Mouse (Mus musculus): ENCODE measurements around the gene Cyb5r1. TPM values are rescaled to one million over a fixed set of nuclear protein-coding genes. Genes with fewer than 3 reads are reported as not detected.
A peak's percentile ranks its signal among the peaks of the same experiment; 100 is the strongest.

The Cyb5r1 gene
- polyA plus RNA-seq, 1 experiment, result 56.8 TPM

GRCm38 (mm10) chr1:134368777-134369337 lies 36.5 kb upstream of the Cyb5r1 start:
- Histone ChIP-seq H3K36me3 (ENCODE audit: control insufficient read depth, insufficient read depth, low read length) (no peaks in the 10 kb centered on the region), H3K4me1 (ENCODE audit: control insufficient read depth, insufficient read depth, low read length) (no peaks in the 10 kb centered on the region), H3K4me3 (ENCODE audit: insufficient read depth, low read depth, low read length) (no peak overlapping the region), H3K27ac (ENCODE audit: insufficient read depth, low read depth, low read length) (no peak overlapping the region), H3K27me3 (replicated peaks; ENCODE audit: control insufficient read depth, insufficient read depth, low read length) (no peaks in the 10 kb centered on the region)
- TF ChIP-seq CTCF (conservative IDR thresholded peaks at IDR 0.05; ENCODE audit: insufficient read depth, insufficient read length, low read depth, low read length) (peak; percentile 61), POLR2A (IDR thresholded peaks at IDR 0.05; ENCODE audit: low read depth, low read length) (no peak)
- peak; percentile 75 for DNase-seq
- WGBS, result 41% methylated on average over 9 of the region's 9 CpGs

GRCm38 (mm10) chr1:134374124-134374523 lies 31.2 kb upstream of the Cyb5r1 start:
- no peak overlapping the region for H3K27ac ChIP-seq (ENCODE audit: insufficient read depth, low read depth, low read length)
- no peaks in the 10 kb centered on the region for H3K4me1 ChIP-seq (ENCODE audit: control insufficient read depth, insufficient read depth, low read length)
- no peak for TF ChIP-seq POLR2A (IDR thresholded peaks at IDR 0.05; ENCODE audit: low read depth, low read length)
- TF ChIP-seq CTCF (conservative IDR thresholded peaks at IDR 0.05; ENCODE audit: insufficient read depth, insufficient read length, low read depth, low read length), result no peak
- H3K36me3 ChIP-seq (ENCODE audit: control insufficient read depth, insufficient read depth, low read length), result no peaks in the 10 kb centered on the region
- H3K4me3 ChIP-seq (ENCODE audit: insufficient read depth, low read depth, low read length), result no peak overlapping the region
- DNase-seq, result no peak
- H3K27me3 ChIP-seq (replicated peaks; ENCODE audit: control insufficient read depth, insufficient read depth, low read length), result no peaks in the 10 kb centered on the region
- 43% methylated on average over 2 of the region's 2 CpGs for WGBS

GRCm38 (mm10) chr1:134381051-134381450 lies 24.3 kb upstream of the Cyb5r1 start:
- H3K4me3 ChIP-seq (ENCODE audit: insufficient read depth, low read depth, low read length), result no peak overlapping the region
- H3K36me3 ChIP-seq (ENCODE audit: control insufficient read depth, insufficient read depth, low read length), result no peaks in the 10 kb centered on the region
- no peaks in the 10 kb centered on the region for H3K27me3 ChIP-seq (replicated peaks; ENCODE audit: control insufficient read depth, insufficient read depth, low read length)
- TF ChIP-seq CTCF (conservative IDR thresholded peaks at IDR 0.05; ENCODE audit: insufficient read depth, insufficient read length, low read depth, low read length) (no peak), POLR2A (IDR thresholded peaks at IDR 0.05; ENCODE audit: low read depth, low read length) (no peak)
- no peaks in the 10 kb centered on the region for H3K4me1 ChIP-seq (ENCODE audit: control insufficient read depth, insufficient read depth, low read length)
- DNase-seq, result no peak
- no peak overlapping the region for H3K27ac ChIP-seq (ENCODE audit: insufficient read depth, low read depth, low read length)
- WGBS, result 73% methylated on average over 2 of the region's 2 CpGs

DNA sequence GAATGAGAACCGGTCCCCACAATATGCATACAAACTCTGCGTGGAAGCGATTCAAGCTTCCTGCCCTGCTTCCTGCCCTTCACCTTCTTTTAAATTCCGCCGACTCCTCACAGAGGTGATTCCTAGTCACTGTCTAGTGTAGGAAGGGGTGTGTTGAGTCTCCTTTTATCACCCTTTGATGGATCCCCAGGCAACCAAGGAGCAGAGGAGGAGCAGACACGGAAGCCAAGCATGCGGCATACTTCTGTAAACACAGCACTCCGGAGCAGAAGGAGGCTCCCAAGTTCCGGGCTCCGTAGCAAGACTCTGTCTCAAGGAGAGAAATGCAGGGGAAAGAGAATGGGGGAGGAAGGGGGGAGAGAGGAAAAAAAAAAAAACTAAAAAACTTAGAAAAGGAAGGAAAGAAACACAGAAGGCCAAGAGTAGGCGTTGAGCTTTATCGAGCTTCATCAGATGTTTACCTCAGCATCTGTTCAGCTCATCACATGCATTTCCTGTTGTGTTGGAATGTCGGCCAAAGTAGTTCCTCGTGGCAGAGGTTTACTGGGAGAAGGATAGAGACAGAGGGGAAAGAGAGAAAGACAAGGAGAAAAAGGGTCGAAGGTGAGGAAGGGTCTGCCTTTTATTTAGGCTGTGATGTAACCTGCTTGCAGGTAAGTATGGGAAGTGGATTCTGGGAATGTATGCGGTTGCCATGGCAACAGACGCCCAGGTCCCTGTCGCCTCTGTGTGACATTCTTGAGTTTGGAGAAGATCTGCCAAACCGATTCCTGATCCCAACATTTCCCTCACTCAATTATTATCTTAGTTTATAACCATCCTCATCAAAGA lies 23.3 kb upstream of the Cyb5r1 start:
- no peaks in the 10 kb centered on the region for H3K4me1 ChIP-seq (ENCODE audit: control insufficient read depth, insufficient read depth, low read length)
- peak overlapping the region; percentile 9; the same call in 1 of the 2 replicates for H3K4me3 ChIP-seq (ENCODE audit: insufficient read depth, low read depth, low read length)
- DNase-seq, result no peak
- H3K36me3 ChIP-seq (ENCODE audit: control insufficient read depth, insufficient read depth, low read length), result no peaks in the 10 kb centered on the region
- no peaks in the 10 kb centered on the region for H3K27me3 ChIP-seq (replicated peaks; ENCODE audit: control insufficient read depth, insufficient read depth, low read length)
- no peak overlapping the region for H3K27ac ChIP-seq (ENCODE audit: insufficient read depth, low read depth, low read length)
- TF ChIP-seq POLR2A (IDR thresholded peaks at IDR 0.05; ENCODE audit: low read depth, low read length), result no peak
- TF ChIP-seq CTCF (conservative IDR thresholded peaks at IDR 0.05; ENCODE audit: insufficient read depth, insufficient read length, low read depth, low read length), result no peak
- WGBS, result 6% methylated on average over 19 of the region's 19 CpGs

DNA sequence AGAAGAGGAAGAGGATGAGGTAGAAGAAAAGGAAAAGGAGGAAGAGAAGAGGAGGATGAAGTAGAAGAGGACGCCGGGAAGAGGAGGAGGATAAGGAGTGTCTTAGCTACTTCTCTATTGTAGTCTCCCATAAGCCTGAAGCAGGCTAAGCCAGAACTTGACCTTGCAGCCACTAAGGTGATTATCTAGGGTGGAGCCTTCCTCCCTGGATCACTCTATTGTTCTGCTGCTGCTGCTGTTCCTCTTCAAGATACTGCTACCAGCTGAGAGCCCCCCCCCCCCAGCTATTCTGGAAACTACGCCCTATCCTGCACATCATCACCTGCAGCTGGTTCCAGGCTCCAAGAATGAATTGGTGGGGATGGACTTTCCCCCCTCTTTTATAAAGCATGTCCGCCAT lies 20.8 kb upstream of the Cyb5r1 start:
- DNase-seq, result no peak
- no peak overlapping the region for H3K27ac ChIP-seq (ENCODE audit: insufficient read depth, low read depth, low read length)
- TF ChIP-seq POLR2A (IDR thresholded peaks at IDR 0.05; ENCODE audit: low read depth, low read length) (no peak), CTCF (conservative IDR thresholded peaks at IDR 0.05; ENCODE audit: insufficient read depth, insufficient read length, low read depth, low read length) (no peak)
- 79% methylated on average over 4 of the region's 4 CpGs for whole genome bisulfite sequencing
- no peak overlapping the region for H3K4me3 ChIP-seq (ENCODE audit: insufficient read depth, low read depth, low read length)
- no peaks in the 10 kb centered on the region for H3K27me3 ChIP-seq (replicated peaks; ENCODE audit: control insufficient read depth, insufficient read depth, low read length)
- no peaks in the 10 kb centered on the region for H3K4me1 ChIP-seq (ENCODE audit: control insufficient read depth, insufficient read depth, low read length)
- H3K36me3 ChIP-seq (ENCODE audit: control insufficient read depth, insufficient read depth, low read length), result no peaks in the 10 kb centered on the region

- DNase-seq, result no peak
- no peak overlapping the region for H3K27ac ChIP-seq (ENCODE audit: insufficient read depth, low read depth, low read length)
- no peaks in the 10 kb centered on the region for H3K27me3 ChIP-seq (replicated peaks; ENCODE audit: control insufficient read depth, insufficient read depth, low read length)
- no peak overlapping the region for H3K4me3 ChIP-seq (ENCODE audit: insufficient read depth, low read depth, low read length)
- H3K36me3 ChIP-seq (ENCODE audit: control insufficient read depth, insufficient read depth, low read length), result no peaks in the 10 kb centered on the region
- TF ChIP-seq POLR2A (IDR thresholded peaks at IDR 0.05; ENCODE audit: low read depth, low read length), result no peak
- TF ChIP-seq CTCF (conservative IDR thresholded peaks at IDR 0.05; ENCODE audit: insufficient read depth, insufficient read length, low read depth, low read length), result no peak
- H3K4me1 ChIP-seq (ENCODE audit: control insufficient read depth, insufficient read depth, low read length), result no peaks in the 10 kb centered on the region
Measured at GRCm38 (mm10) chr1:134385176-134385575, 20.2 kb upstream of the Cyb5r1 start.

- Histone ChIP-seq H3K27me3 (replicated peaks; ENCODE audit: control insufficient read depth, insufficient read depth, low read length) (no peaks in the 10 kb centered on the region), H3K4me1 (ENCODE audit: control insufficient read depth, insufficient read depth, low read length) (no peaks in the 10 kb centered on the region), H3K36me3 (ENCODE audit: control insufficient read depth, insufficient read depth, low read length) (no peaks in the 10 kb centered on the region), H3K27ac (ENCODE audit: insufficient read depth, low read depth, low read length) (no peak within 1 kb of the TSS), H3K4me3 (ENCODE audit: insufficient read depth, low read depth, low read length) (no peak within 1 kb of the TSS)
- DNase-seq, result no peak
- 97% methylated on average over 1 of the region's 1 CpGs for WGBS
- TF ChIP-seq CTCF (conservative IDR thresholded peaks at IDR 0.05; ENCODE audit: insufficient read depth, insufficient read length, low read depth, low read length), result no peak
- no peak for TF ChIP-seq POLR2A (IDR thresholded peaks at IDR 0.05; ENCODE audit: low read depth, low read length)
Measured at GRCm38 (mm10) chr1:134385666-134386065, 19.7 kb upstream of the Cyb5r1 start, which contains the start of gene 4933406M09Rik. 4933406M09Rik (plus strand) TSS chr1:134385940.
